Mouse (Mus musculus) CH12.LX (cell line): ENCODE results near the gene Fbp1.

Source experiments
- CTCF ChIP-seq, 2 experiments: IDR thresholded peaks in 1 of 2; conservative IDR thresholded peaks in 1 of 2; 2 replicates each; pipeline ENCODE4 v1.5.1; 2011 to 2012; ENCODE audit warnings: low read depth in 2 of 2, low read length in 2 of 2, improper control_type of control experiment in 1 of 2, inconsistent platforms in 1 of 2, mild to moderate bottlenecking in 1 of 2, moderate library complexity in 1 of 2
- E2F4 ChIP-seq: IDR thresholded peaks from 2 replicates; pipeline ENCODE4 v1.6.1; 2011; ENCODE audit warnings: low read depth, low read length, improper control_type of control experiment; ENCODE audit not compliant: insufficient replicate concordance
- HCFC1 ChIP-seq: IDR thresholded peaks from 2 replicates; pipeline ENCODE4 v1.6.1; 2012; ENCODE audit warnings: low read depth, mild to moderate bottlenecking, inconsistent platforms, low read length, improper control_type of control experiment
- ZNF384 ChIP-seq: IDR thresholded peaks from 2 replicates; pipeline ENCODE4 v1.6.1; 2012; ENCODE audit warnings: low read depth, low read length, improper control_type of control experiment, inconsistent platforms

- no peak for TF ChIP-seq HCFC1
- TF ChIP-seq CTCF (conservative IDR thresholded peaks at IDR 0.05 in 1 of 2, IDR thresholded peaks at IDR 0.05 in 1 of 2; ENCODE audit: low read depth in 2 of 2, low read length in 2 of 2), result no peak
- TF ChIP-seq E2F4, result no peak
- no peak for TF ChIP-seq ZNF384
Measured at GRCm38 (mm10) chr13:62872252-62872651, 15.8 kb downstream of the Fbp1 start.
